Mouse (Mus musculus): ENCODE data around the gene Clmp. TPM values are rescaled to one million over a fixed set of nuclear protein-coding genes. Genes with fewer than 3 reads are reported as not detected.
"Not testable (repeated sequence)": the region's sequence is repeated elsewhere in the genome, so short reads cannot be mapped to it uniquely, and the experiment has no call there.

Gene Clmp
- total RNA-seq, 2 experiments from 2014 or later: 28.1 to 32.3 TPM

DNA sequence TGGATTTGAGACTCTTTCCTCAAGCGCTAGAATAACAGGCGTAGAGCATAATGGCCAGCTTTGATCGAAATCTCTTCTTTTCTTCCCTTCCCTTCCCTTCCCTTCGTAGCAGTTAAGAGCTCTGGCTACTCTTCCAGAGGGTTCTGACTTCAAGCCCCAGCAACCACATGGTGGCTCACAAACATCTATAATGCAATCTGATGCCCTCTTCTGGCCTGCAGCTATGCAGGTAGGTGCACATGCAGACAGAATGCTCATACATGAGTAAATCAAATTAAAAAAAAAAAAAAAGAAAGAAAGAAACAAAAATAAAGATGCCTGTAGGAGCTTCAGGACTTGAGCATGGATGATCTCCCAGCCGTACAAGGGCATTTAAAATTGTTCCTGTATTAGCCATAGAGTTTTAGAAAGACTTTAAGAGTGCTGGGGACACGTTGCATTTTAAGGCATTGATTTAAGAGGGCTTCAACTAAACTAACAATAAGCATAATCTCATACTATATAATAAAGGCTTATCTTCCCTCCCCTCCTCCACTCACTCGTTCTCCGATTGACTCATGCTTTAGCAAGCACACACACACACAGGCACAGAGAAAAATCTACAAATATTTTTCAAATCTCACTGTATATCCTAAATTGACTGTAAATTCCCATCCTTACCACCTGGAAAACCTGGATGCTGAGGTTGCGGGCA is 79.3 kb downstream of the Clmp start:
- DNase-seq (ENCODE audit: low spot score in 2 of 2): no peak
- intact Hi-C loops (cut with DNase I): loop anchor here (2.0 kb wide), 1 partner anchor 36 kb away; the partner anchor contains the start of gene Hspa8

- peak; percentile 59 to 95 for DNase-seq (ENCODE audit: low spot score in 2 of 2)
- intact Hi-C loops (cut with DNase I): loop anchor here (2.0 kb wide), 1 partner anchor 35 kb away; the partner anchor contains the start of gene Hspa8
Measured at GRCm38 (mm10) chr9:40765581-40765940, 79.8 kb downstream of the Clmp start.

- intact Hi-C loops (cut with DNase I): no loop called here
- no peak for DNase-seq (ENCODE audit: low spot score in 2 of 2)
Measured at GRCm38 (mm10) chr9:40766058-40766605, 80.4 kb downstream of the Clmp start.

DNA sequence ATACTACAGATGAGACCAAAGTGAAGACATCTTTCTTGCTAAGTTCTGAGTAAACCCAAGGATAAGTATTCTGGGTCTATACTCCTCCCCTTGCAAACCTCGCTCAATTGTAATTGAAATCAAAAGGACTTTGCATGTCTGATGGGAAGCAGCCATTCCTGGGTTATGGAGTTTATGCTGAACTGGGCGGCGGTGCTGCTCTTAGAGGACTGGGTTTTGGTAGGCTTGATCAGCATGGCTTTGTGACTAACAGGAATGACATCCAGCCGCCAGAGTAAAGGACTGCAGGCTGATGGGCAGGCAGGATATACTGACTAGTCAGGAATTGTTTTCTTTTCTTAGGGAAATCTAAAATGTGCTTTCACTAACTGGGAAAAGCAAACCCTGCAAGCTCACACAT is 82.2 kb downstream of the Clmp start:
- DNase-seq (ENCODE audit: low spot score in 2 of 2): no peak
- intact Hi-C loops (cut with DNase I): no loop called here

DNA sequence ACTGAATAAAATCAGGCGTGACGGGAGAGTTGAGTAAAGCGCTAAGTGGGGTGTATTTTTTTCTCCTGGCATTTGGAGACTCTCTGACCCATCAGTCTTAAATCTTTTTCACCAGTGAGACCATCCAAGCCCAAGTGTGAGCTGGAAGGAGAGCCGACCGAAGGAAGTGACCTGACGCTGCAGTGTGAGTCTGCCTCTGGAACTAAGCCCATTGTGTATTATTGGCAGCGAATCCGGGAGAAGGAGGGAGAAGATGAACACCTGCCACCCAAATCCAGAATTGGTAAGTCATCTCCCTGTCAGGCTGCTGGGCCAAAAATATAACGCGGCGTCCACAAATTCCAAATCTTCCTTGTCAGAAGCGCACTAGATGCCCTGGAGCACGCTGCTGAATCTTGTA is 86.5 kb downstream of the Clmp start:
- peak in 1 of 2 experiments; percentile 56 for DNase-seq (ENCODE audit: low spot score in 2 of 2)
- intact Hi-C loops (cut with DNase I): no loop called here

DNA sequence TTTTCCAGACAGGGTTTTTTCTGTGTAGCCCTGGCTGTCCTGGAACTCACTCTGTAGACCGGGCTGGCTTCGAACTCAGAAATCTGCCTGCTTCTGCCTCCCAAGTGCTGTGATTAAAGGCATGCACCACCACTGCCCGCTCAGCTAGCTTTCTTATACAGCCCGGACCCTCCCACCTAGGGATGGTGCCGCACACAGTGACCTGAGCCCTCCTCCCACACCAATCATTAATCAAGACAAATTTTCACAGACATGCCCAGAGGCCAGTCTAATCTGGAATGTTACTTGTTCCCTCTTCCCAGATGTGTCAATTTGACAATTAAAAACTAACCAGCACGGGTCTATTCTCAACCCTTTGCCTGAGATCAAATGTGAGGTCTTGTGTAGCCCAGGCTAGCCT is 87.4 kb downstream of the Clmp start:
- intact Hi-C loops (cut with DNase I); DNase-seq (ENCODE audit: low spot score in 2 of 2): not testable (repeated sequence)

GRCm38 (mm10) chr9:40773869-40774268 is 88.1 kb downstream of the Clmp start:
- no peak for DNase-seq (ENCODE audit: low spot score in 2 of 2)
- intact Hi-C loops (cut with DNase I): no loop called here

DNA sequence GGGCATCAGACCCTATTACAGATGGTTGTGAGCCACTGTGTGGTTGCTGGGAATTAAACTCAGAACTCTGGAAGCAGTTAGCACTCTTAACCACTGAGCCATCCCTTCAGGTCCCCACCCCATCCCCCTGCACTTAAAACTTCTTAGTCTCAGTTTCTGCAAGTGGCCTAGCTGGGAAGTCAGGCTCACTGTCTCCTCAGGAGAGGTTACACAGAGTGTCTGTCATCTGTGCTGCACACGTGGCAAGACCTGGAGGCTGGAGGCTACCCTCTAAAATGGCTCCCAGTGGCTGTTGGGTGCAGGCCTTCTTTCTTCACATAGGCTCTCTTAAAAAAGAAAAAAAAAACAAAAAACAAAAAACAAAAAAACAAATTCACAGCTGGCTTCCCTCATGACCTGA is 90.3 kb downstream of the Clmp start:
- DNase-seq (ENCODE audit: low spot score in 2 of 2): no peak
- intact Hi-C loops (cut with DNase I): no loop called here

- DNase-seq (ENCODE audit: low spot score in 2 of 2): no peak
- intact Hi-C loops (cut with DNase I): no loop called here
Measured at GRCm38 (mm10) chr9:40776459-40777248, 90.9 kb downstream of the Clmp start.

DNA sequence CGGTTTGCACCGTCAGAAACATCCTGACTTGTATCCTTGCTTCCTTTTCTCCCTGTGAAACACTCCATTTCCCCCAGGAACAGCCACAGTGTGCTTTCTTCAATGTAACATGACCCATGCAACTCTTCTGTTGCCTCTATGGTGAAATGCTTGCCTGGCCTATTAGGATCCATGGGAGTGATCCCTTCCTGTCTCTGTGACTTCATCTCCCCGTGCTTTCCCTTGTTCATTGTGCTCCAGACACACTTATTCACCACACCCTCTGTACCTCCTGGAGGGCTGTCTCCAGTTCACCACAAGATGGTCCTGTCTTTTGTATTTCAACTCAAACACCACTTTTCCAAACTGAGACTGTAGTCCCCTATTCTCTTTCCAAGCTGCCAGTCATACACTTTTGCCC is 94.3 kb downstream of the Clmp start:
- no peak for DNase-seq (ENCODE audit: low spot score in 2 of 2)
- intact Hi-C loops (cut with DNase I): no loop called here

- no peak for DNase-seq (ENCODE audit: low spot score in 2 of 2)
- intact Hi-C loops (cut with DNase I): no loop called here
Measured at GRCm38 (mm10) chr9:40780892-40781725, 95.3 kb downstream of the Clmp start.

DNA sequence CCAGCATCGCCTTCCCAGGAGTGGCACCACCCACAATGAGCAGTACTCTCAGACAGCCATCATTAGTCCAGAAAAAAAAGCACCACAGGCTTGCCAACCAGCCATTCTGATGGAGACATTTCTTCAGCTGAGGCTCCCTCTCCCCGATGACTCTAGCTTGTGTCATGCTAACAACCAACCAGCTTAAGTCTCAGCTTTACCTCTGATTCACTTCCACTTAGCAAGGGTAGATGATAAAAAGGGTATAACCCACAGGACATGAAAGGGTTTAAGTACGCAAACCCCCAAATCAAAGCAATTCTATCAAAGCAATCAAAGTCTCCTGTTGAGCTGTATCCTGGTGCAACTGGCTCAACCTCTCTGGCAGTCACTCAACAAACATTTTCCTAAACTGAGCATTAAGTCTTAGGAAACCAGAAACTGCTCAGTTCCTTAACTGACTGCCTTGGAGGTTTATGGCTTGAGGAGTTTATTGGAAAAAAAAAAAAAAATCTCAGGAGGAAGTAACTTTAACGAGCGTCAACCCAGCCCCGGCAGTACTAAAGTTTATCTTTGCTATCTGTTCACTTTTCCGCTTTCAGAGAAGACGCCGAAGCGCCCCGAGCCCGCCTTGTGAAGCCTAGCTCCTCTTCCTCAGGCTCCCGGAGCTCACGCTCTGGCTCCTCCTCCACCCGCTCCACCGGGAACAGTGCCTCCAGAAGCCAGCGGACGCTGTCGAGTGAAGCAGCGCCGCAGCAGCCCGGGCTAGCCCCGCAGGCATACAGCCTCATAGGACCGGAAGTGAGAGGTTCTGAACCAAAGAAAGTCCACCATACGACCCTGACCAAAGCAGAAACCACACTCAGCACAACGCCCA is 96.2 kb downstream of the Clmp start:
- DNase-seq (ENCODE audit: low spot score in 2 of 2): no peak
- intact Hi-C loops (cut with DNase I): no loop called here

DNA sequence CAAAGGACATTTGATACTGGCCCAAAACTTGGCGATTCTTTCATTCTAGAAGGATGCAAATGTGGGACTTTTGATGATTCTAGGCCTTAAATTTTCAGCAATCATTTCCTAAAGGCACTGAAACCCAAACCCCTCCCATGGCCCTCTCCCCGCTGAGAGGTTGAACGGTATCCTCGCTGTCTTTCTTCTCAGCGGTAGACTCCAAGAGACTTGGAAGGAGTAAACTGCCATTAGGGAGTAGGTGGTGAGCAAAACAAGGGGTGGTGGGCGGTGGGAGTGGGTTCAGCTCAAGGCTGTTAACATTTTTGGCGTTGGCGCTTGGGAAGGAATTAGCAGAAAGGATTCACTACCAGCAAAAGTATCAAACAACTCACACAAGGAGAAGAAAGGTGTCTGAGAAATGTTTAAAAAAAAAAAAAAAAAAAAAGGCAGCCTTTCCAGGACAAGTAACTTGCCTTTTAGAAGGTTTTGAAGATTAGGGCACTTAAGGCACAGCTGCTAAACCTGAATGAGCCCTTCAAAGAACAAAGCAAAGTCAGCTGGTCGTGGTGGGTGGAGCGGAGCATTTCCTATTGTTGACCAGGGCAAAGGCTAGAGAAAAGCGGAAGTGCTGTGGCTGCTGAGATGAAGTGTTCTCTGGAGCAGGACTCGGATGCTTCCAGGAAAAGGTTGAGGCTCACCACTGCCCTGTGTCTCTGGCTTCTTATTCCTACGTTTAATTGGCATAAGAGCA is 98.0 kb downstream of the Clmp start:
- DNase-seq (ENCODE audit: low spot score in 2 of 2): no peak
- intact Hi-C loops (cut with DNase I): loop anchor here (2.0 kb wide), 1 partner anchor 15 kb away; no protein-coding TSS in a partner anchor

DNA sequence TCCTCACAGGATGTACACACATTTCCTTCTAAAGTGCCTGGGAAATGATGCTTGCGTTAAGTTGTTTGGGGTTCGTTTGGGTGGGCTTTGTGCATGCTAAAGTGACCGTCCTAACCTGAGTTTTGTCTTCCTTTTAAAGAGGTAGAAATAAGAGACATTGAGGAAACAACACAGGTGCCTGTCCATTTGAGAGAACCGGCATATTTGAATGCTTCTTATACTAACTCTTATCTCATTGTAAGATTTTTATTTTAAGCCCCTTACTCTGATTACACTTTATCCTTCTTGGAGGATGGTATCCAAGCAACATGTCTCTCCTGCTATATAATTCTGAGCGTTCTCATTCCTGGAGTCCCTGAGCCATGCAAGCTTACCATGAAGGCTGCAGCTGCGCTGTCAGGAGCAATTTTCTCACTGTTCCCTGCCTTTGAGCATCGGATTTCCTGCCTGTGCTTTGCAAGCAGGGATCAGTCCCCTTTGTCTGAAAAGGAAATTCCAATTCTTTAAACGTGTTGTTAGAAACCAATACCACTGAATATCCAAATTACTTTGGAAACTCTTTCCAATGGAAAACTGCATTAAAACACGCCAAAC is 98.7 kb downstream of the Clmp start:
- intact Hi-C loops (cut with DNase I): loop anchor here (2.0 kb wide), 1 partner anchor 14 kb away; no protein-coding TSS in a partner anchor
- peak in 1 of 2 experiments; percentile 47 for DNase-seq (ENCODE audit: low spot score in 2 of 2)

DNA sequence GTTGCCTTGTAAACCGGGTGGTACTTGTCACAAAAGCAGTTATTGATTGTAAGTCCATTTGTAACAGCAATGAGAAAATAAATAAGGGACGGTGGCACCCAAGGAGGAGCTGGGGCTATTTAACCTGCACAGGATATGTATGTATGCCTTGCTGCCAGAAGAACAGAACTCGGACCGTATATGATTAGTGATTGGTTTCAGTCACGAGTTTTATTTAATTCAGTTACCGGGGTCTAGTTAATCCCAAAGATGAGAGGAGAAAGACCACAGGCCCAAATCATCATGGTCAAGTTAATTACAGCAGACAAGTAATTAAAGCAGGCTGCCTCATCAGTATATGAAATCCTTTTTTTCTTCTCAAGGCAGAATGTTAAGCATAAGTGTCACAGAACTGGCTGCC is 99.7 kb downstream of the Clmp start:
- intact Hi-C loops (cut with DNase I): loop anchor here (2.0 kb wide), 1 partner anchor 13 kb away; no protein-coding TSS in a partner anchor
- no peak for DNase-seq (ENCODE audit: low spot score in 2 of 2)

DNA sequence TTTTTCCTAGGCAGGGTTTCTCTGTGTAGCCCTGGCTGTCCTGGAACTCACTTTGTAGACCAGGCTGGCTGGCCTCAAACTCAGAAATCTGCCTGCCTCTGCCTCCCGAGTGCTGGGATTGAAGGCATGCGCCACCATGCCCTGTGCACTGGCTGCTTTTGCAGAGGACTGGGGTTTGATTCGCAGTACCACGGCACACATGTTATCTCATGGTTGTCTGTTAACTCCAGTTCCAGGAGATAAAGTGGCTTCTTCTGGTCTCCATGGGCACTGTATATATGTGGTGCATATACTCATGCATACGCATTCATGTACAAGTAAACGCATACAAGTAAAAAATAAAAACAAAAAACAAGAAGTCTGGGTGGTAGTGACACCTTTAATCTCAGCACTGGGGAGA is 101.1 kb downstream of the Clmp start:
- intact Hi-C loops (cut with DNase I); DNase-seq (ENCODE audit: low spot score in 2 of 2): not testable (repeated sequence)

DNA sequence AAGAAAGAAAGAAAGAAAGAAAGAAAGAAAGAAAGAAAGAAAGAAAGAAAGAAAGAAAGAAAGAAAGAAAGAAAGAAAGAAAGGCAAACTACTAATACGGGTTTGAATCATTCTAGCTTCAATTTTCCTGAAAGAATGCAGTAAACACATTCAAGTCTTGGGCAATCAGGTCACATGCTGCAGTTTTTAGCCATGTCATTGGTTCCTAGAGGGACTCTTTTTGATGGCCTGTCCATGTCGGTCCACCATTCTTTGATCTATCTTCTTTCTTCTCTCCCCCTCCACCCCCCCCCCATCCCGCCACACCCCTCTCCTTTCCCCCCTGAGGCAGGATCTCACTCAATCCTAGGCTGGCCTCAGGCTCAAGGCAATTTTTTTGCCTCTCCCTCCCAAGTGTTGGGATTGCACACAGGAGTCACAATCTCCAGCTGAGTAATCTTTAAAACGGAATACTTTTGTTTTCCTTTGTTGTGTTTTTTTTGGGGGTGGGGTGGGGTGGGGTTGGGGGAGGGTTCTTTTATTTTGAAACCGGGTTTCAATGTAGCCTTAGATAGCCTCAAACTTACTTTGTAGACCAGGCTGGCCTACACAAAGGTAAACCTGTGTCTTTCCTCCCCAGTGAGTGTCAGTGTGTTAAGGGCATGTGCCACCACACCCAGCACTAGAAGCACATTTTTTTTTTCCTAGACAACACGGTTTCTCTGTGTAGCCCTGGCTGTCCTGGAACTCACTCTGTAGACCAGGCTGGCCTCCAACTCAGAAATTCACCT is 106.3 kb downstream of the Clmp start:
- no peak for DNase-seq (ENCODE audit: low spot score in 2 of 2)
- intact Hi-C loops (cut with DNase I): no loop called here

All from left cerebral cortex, postnatal 25 days (tissue).